Mouse (Mus musculus) heart, adult 2 months (tissue): ENCODE measurements around the gene Scfd2.

Source experiments
- CTCF ChIP-seq: fragments of 200-600 bp; IDR thresholded peaks from 2 replicates; pipeline ENCODE4 v1.8.1; 2022; ENCODE audit warnings: antibody characterized with exemption, mild to moderate bottlenecking, moderate library complexity
- EP300 ChIP-seq: fragments of 200-500 bp; IDR thresholded peaks from 2 replicates; pipeline ENCODE4 v1.6.1; 2011; ENCODE audit warnings: low read depth, low read length, control low read depth; ENCODE audit not compliant: insufficient read depth

DNA sequence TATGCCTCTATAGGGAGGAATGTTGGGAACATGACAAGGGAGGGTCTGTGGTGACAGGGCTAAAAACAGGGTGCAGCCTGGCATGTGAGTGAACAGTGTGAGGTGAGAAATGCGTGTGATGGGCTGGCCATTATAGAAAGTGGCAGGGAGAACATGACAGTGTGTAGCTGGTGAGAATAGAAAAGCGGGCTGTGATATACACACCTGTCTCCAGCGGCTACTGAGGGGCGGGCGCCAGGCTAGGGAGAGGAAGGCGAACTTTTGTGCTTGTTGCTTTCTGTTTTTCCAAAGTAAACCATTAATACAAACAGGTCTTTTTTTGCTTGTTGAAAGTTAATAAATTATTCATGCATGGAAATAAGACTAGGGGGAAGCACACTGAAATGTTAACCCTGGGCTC, 304.2 kb downstream of the Scfd2 start:
- TF ChIP-seq EP300 (no peak), CTCF (no peak)
